Mouse (Mus musculus): ENCODE measurements around the gene Phc2. TPM values are rescaled to one million over a fixed set of nuclear protein-coding genes. Genes with fewer than 3 reads are reported as not detected.
"Not testable (repeated sequence)": the region's sequence is repeated elsewhere in the genome, so short reads cannot be mapped to it uniquely, and the experiment has no call there.

Gene Phc2
- polyA plus RNA-seq, 1 experiment from 2014 or later: 7.5 TPM

DNA sequence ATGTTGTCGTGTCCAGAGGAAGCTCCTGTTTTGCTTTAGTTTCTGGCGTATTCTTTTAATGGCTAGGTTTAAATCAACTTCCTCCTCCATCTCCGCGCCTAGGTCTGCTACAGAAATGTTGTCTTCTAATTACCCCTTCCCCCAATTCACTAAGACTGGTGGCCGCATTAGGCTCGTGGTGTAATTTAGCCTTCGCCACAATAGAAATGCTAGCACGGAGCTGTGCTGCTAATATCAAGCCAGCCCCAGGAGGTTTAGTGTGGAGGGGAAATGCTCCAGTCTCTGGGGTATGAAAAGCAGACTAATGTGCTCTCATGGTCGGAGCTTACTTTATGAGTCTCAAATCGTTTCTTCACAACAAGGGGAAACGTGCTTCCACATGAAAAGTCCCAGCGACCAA lies 944 bp downstream of the Phc2 start:
- WGBS: 8% methylated on average over 12 of the region's 12 CpGs

DNA sequence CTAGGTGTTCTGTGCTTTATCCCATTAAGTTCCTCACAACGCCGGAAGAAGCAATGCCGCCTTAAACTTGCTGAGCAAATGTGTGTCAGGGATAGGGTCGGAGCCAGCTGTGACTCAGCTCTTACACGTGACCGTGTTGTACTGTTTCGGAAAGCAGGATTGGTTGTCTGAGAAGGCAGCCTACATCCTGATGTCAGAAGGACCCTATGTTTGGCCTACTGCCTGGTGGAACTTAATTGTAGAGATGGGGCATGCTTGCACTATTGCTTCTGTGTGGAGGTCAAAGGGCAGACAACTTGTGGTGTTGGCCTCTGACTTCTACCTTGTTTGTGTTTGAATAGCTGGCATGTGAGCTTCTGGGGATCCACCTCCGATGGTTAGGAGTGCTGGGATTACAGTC lies 5.7 kb downstream of the Phc2 start:
- ATAC-seq (replicated peaks; ENCODE audit: extremely low read depth, insufficient read depth, low FRiP score): no peak
- 85% methylated on average over 8 of the region's 8 CpGs for WGBS

More for the DNA sequence above, 944 bp downstream of the Phc2 start:
- no peak overlapping the region for H3K27ac ChIP-seq (ENCODE audit: low read length)
- no peak for ATAC-seq (replicated peaks; ENCODE audit: extremely low read depth, insufficient read depth, low FRiP score)
- H3K9me3 ChIP-seq (replicated peaks; ENCODE audit: control insufficient read depth, low read length): no peaks in the 10 kb centered on the region
- H3K36me3 ChIP-seq (ENCODE audit: control insufficient read depth, insufficient read depth): no peaks in the 10 kb centered on the region
- peak overlapping the region; percentile 63 for H3K4me3 ChIP-seq (ENCODE audit: low read length)
- peak overlapping the region; percentile 98 for H3K4me2 ChIP-seq (ENCODE audit: low read depth, low read length)
- H3K9ac ChIP-seq (ENCODE audit: low read length): peak overlapping the region; percentile 65
- H3K4me1 ChIP-seq (ENCODE audit: control insufficient read depth, insufficient read depth, low read length): 0 out of 2 replicates have a peak, but pooled peaks cover 9% of the 10 kb centered on the region
- H3K27me3 ChIP-seq (ENCODE audit: control insufficient read depth, insufficient read depth, low read length): peaks cover 8% of the 10 kb centered on the region; the same call in 1 of the 2 replicates

GRCm38 (mm10) chr4:128661063-128661462 lies 6.6 kb downstream of the Phc2 start:
- Histone ChIP-seq H3K4me1 (ENCODE audit: control insufficient read depth, insufficient read depth, low read length) (0 out of 2 replicates have a peak, but pooled peaks cover under 1% of the 10 kb centered on the region), H3K9me3 (replicated peaks; ENCODE audit: control insufficient read depth, low read length) (no peaks in the 10 kb centered on the region), H3K27me3 (ENCODE audit: control insufficient read depth, insufficient read depth, low read length) (peaks cover 3% of the 10 kb centered on the region; the same call in 1 of the 2 replicates), H3K27ac (ENCODE audit: low read length) (no peak overlapping the region), H3K36me3 (ENCODE audit: control insufficient read depth, insufficient read depth) (no peaks in the 10 kb centered on the region), H3K4me3 (ENCODE audit: low read length) (no peak overlapping the region), H3K4me2 (ENCODE audit: low read depth, low read length) (no peak overlapping the region), H3K9ac (ENCODE audit: low read length) (no peak overlapping the region)
- 77% methylated on average over 8 of the region's 8 CpGs for WGBS
- no peak for ATAC-seq (replicated peaks; ENCODE audit: extremely low read depth, insufficient read depth, low FRiP score)

More for the DNA sequence above, 5.7 kb downstream of the Phc2 start:
- no peak overlapping the region for H3K27ac ChIP-seq (ENCODE audit: low read length)
- H3K36me3 ChIP-seq (ENCODE audit: control insufficient read depth, insufficient read depth): no peaks in the 10 kb centered on the region
- no peaks in the 10 kb centered on the region for H3K9me3 ChIP-seq (replicated peaks; ENCODE audit: control insufficient read depth, low read length)
- peaks cover 8% of the 10 kb centered on the region; the same call in 1 of the 2 replicates for H3K27me3 ChIP-seq (ENCODE audit: control insufficient read depth, insufficient read depth, low read length)
- no peak overlapping the region for H3K4me2 ChIP-seq (ENCODE audit: low read depth, low read length)
- 0 out of 2 replicates have a peak, but pooled peaks cover under 1% of the 10 kb centered on the region for H3K4me1 ChIP-seq (ENCODE audit: control insufficient read depth, insufficient read depth, low read length)
- H3K4me3 ChIP-seq (ENCODE audit: low read length): no peak overlapping the region
- H3K9ac ChIP-seq (ENCODE audit: low read length): no peak overlapping the region

GRCm38 (mm10) chr4:128664002-128664401 lies 9.5 kb downstream of the Phc2 start:
- Histone ChIP-seq H3K4me3 (ENCODE audit: low read length) (no peak overlapping the region), H3K36me3 (ENCODE audit: control insufficient read depth, insufficient read depth) (no peaks in the 10 kb centered on the region), H3K27me3 (ENCODE audit: control insufficient read depth, insufficient read depth, low read length) (no peaks in the 10 kb centered on the region), H3K27ac (ENCODE audit: low read length) (no peak overlapping the region), H3K9ac (ENCODE audit: low read length) (no peak overlapping the region), H3K4me1 (ENCODE audit: control insufficient read depth, insufficient read depth, low read length) (0 out of 2 replicates have a peak, but pooled peaks cover 2% of the 10 kb centered on the region), H3K4me2 (ENCODE audit: low read depth, low read length) (no peak overlapping the region), H3K9me3 (replicated peaks; ENCODE audit: control insufficient read depth, low read length) (no peaks in the 10 kb centered on the region)
- ATAC-seq (replicated peaks; ENCODE audit: extremely low read depth, insufficient read depth, low FRiP score): no peak
- WGBS: 73% methylated on average over 3 of the region's 3 CpGs

DNA sequence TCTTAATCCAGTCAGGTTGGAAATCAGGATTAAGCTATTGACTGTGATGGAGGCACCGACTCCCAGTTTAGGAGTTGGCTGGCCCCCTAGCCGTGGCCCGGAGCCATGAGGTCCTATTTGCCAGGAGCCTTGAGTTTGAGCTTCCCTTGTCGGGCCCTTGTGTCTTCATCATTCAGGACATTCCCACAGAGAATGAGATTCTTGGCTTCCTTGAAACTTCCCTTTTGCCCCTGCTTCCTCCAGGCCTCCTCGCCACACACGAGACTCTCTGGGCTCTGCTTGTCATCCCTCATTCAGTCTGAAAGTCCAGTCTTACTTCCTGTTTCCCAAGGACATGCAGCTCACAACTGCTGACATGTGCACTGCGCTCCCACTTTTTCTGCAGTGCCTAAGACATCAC lies 11.9 kb downstream of the Phc2 start:
- H3K9ac ChIP-seq (ENCODE audit: low read length); H3K4me3 ChIP-seq (ENCODE audit: low read length); H3K9me3 ChIP-seq (replicated peaks; ENCODE audit: control insufficient read depth, low read length); H3K4me2 ChIP-seq (ENCODE audit: low read depth, low read length); H3K27me3 ChIP-seq (ENCODE audit: control insufficient read depth, insufficient read depth, low read length); H3K4me1 ChIP-seq (ENCODE audit: control insufficient read depth, insufficient read depth, low read length); H3K36me3 ChIP-seq (ENCODE audit: control insufficient read depth, insufficient read depth); H3K27ac ChIP-seq (ENCODE audit: low read length); ATAC-seq (replicated peaks; ENCODE audit: extremely low read depth, insufficient read depth, low FRiP score): not testable (repeated sequence)
- 59% methylated on average over 7 of the region's 7 CpGs for WGBS

- H3K9ac ChIP-seq (ENCODE audit: low read length); H3K4me3 ChIP-seq (ENCODE audit: low read length); H3K9me3 ChIP-seq (replicated peaks; ENCODE audit: control insufficient read depth, low read length); ATAC-seq (replicated peaks; ENCODE audit: extremely low read depth, insufficient read depth, low FRiP score); H3K27ac ChIP-seq (ENCODE audit: low read length); H3K4me2 ChIP-seq (ENCODE audit: low read depth, low read length); H3K4me1 ChIP-seq (ENCODE audit: control insufficient read depth, insufficient read depth, low read length); H3K27me3 ChIP-seq (ENCODE audit: control insufficient read depth, insufficient read depth, low read length); H3K36me3 ChIP-seq (ENCODE audit: control insufficient read depth, insufficient read depth): not testable (repeated sequence)
- 49% methylated on average over 4 of the region's 4 CpGs for WGBS
Measured at GRCm38 (mm10) chr4:128667195-128667594, 12.7 kb downstream of the Phc2 start.

GRCm38 (mm10) chr4:128669229-128669628 lies 14.7 kb downstream of the Phc2 start:
- H3K4me1 ChIP-seq (ENCODE audit: control insufficient read depth, insufficient read depth, low read length): 0 out of 2 replicates have a peak, but pooled peaks cover 2% of the 10 kb centered on the region
- ATAC-seq (replicated peaks; ENCODE audit: extremely low read depth, insufficient read depth, low FRiP score): no peak
- WGBS: 63% methylated on average over 6 of the region's 6 CpGs
- no peak overlapping the region for H3K4me2 ChIP-seq (ENCODE audit: low read depth, low read length)
- no peaks in the 10 kb centered on the region for H3K36me3 ChIP-seq (ENCODE audit: control insufficient read depth, insufficient read depth)
- H3K9ac ChIP-seq (ENCODE audit: low read length): no peak overlapping the region
- no peak overlapping the region for H3K4me3 ChIP-seq (ENCODE audit: low read length)
- H3K27ac ChIP-seq (ENCODE audit: low read length): no peak overlapping the region
- no peaks in the 10 kb centered on the region for H3K9me3 ChIP-seq (replicated peaks; ENCODE audit: control insufficient read depth, low read length)
- H3K27me3 ChIP-seq (ENCODE audit: control insufficient read depth, insufficient read depth, low read length): no peaks in the 10 kb centered on the region

GRCm38 (mm10) chr4:128670566-128671191 lies 16.2 kb downstream of the Phc2 start:
- Histone ChIP-seq H3K36me3 (ENCODE audit: control insufficient read depth, insufficient read depth) (no peaks in the 10 kb centered on the region), H3K9me3 (replicated peaks; ENCODE audit: control insufficient read depth, low read length) (no peaks in the 10 kb centered on the region), H3K27me3 (ENCODE audit: control insufficient read depth, insufficient read depth, low read length) (no peaks in the 10 kb centered on the region), H3K4me1 (ENCODE audit: control insufficient read depth, insufficient read depth, low read length) (0 out of 2 replicates have a peak, but pooled peaks cover 2% of the 10 kb centered on the region), H3K9ac (ENCODE audit: low read length) (no peak overlapping the region), H3K27ac (ENCODE audit: low read length) (no peak overlapping the region), H3K4me3 (ENCODE audit: low read length) (no peak overlapping the region), H3K4me2 (ENCODE audit: low read depth, low read length) (no peak overlapping the region)
- ATAC-seq (replicated peaks; ENCODE audit: extremely low read depth, insufficient read depth, low FRiP score): no peak
- 43% methylated on average over 11 of the region's 11 CpGs for whole genome bisulfite sequencing

DNA sequence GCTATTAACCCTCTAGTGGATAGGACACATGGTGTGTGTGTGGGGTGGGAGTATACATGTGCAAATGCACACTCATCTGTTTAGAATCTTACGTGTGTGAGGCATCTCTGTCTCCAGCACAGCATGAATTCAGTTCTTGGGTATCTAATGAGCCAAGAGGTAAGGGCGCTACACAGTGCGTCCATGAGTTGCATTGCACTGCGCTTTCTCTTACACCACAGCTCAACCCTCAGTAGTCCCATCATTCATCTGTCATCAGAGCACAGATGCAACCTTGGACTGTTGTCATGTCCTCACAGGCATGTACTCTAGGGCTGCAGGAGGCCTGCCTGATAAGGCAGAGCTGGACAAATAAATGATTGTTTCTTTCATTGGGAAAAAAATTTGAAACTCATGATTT lies 18.0 kb downstream of the Phc2 start:
- Histone ChIP-seq H3K4me1 (ENCODE audit: control insufficient read depth, insufficient read depth, low read length) (no peaks in the 10 kb centered on the region), H3K4me3 (ENCODE audit: low read length) (no peak overlapping the region), H3K27ac (ENCODE audit: low read length) (no peak overlapping the region), H3K36me3 (ENCODE audit: control insufficient read depth, insufficient read depth) (no peaks in the 10 kb centered on the region), H3K27me3 (ENCODE audit: control insufficient read depth, insufficient read depth, low read length) (no peaks in the 10 kb centered on the region), H3K9ac (ENCODE audit: low read length) (no peak overlapping the region), H3K4me2 (ENCODE audit: low read depth, low read length) (no peak overlapping the region), H3K9me3 (replicated peaks; ENCODE audit: control insufficient read depth, low read length) (no peaks in the 10 kb centered on the region)
- ATAC-seq (replicated peaks; ENCODE audit: extremely low read depth, insufficient read depth, low FRiP score): no peak
- 85% methylated on average over 4 of the region's 4 CpGs for WGBS
